22 mouse cellular contexts compared by ENCODE assay signal in the genomic region with DNA sequence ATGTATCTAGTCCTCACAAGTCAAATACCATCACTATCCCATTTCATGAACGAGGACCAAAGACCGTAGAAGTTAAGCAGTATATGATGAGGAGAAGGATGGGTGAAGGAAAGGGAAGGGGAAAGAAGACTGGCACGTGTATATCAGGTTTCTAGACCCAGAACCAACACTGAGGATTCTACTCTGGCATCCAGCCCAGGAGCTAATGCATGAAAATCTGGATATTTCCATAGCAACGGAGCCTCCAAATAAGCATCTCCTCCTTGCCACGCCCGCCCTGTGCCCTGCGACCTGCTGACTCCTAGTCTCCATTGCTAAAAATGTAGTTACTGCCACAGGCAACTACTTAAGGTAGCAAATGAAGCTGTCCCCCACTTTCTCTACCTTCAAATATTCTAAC. TPM values are rescaled to one million over a fixed set of nuclear protein-coding genes. Genes with fewer than 3 reads are reported as not detected.
"Had no signal": no experiment of that assay in that cellular context is flagged by ENCODE, and none has a peak within 500 bp of the region (broad histone marks: within the 10 kb centered on the region; RNA-seq: fewer than 3 reads in every experiment).

No protein-coding gene starts in this region.

- H3K36me3 ChIP-seq: kidney, embryonic 15.5 days; limb, embryonic 10.5 days; liver, embryonic 15.5 days; neural tube, embryonic 15.5 days had no signal

- H3K9me3 ChIP-seq: kidney, embryonic 15.5 days; limb, embryonic 10.5 days; liver, embryonic 15.5 days; neural tube, embryonic 15.5 days had no signal

- ATAC-seq: lung, postnatal 0 days had no signal

- H3K27ac ChIP-seq: kidney, embryonic 15.5 days; left cerebral cortex, adult 2 months; limb, embryonic 10.5 days; liver, embryonic 15.5 days; neural tube, embryonic 15.5 days had no signal

- H3K27me3 ChIP-seq: kidney, embryonic 15.5 days; neural tube, embryonic 15.5 days had no signal

- DNase-seq: kidney, adult 2 months; kidney, postnatal 14 days; lung, adult 2 months; lung, postnatal 4 days; right cerebral cortex, adult 18-20 months; right cerebral cortex, postnatal 25 days; thymus, postnatal 4 days had no signal

- H3K4me3 ChIP-seq: kidney, embryonic 15.5 days; left cerebral cortex, adult 2 months; limb, embryonic 10.5 days; liver, embryonic 15.5 days; myocyte; neural tube, embryonic 15.5 days had no signal

- H3K4me1 ChIP-seq: kidney, embryonic 15.5 days; limb, embryonic 10.5 days; liver, embryonic 15.5 days; neural tube, embryonic 15.5 days had no signal

- H3K4me2 ChIP-seq: kidney, embryonic 15.5 days; liver, embryonic 11.5 days; liver, embryonic 15.5 days; midbrain, embryonic 11.5 days; neural tube, embryonic 15.5 days had no signal

- H3K9ac ChIP-seq: kidney, embryonic 15.5 days; liver, embryonic 15.5 days; neural tube, embryonic 15.5 days had no signal

RNA-seq across cellular contexts. Expression of a gene that starts 0.3 kb away (rescaled TPM):
- total RNA-seq: layer of hippocampus, postnatal 25 days; left cerebral cortex, adult 2 months; megakaryocyte, adult 5-6 weeks had no signal
- polyA plus RNA-seq: kidney, adult 2 months; kidney, embryonic 15.5 days; large intestine, adult 2 months; limb, embryonic 10.5 days; limb, embryonic 14.5 days; liver, embryonic 11.5 days; liver, embryonic 15.5 days; lung, adult 2 months; lung, postnatal 0 days; myocyte; small intestine, adult 2 months; stomach, embryonic 16.5 days had no signal
